Mouse (Mus musculus) small intestine, adult 2 months (tissue): ENCODE results near the gene Psrc1. TPM values are rescaled to one million over a fixed set of nuclear protein-coding genes. Genes with fewer than 3 reads are reported as not detected.

Source experiments
- H3K27ac ChIP-seq: fragments of 200-500 bp; 2 replicates; pipeline ENCODE4 v1.5.1; 2012; ENCODE audit warnings: low read depth, low read length, control low read depth, inconsistent platforms; ENCODE audit not compliant: insufficient read depth
- H3K27me3 ChIP-seq: fragments of 200-500 bp; 2 replicates; pipeline ENCODE4 v1.6.1; 2012; ENCODE audit warnings: mild to moderate bottlenecking, moderate library complexity, low read length, inconsistent platforms; ENCODE audit not compliant: control insufficient read depth, insufficient read depth
- H3K36me3 ChIP-seq: fragments of 200-500 bp; 2 replicates; pipeline ENCODE4 v1.6.1; 2012; ENCODE audit warnings: mild to moderate bottlenecking, low read length, control low read depth, inconsistent platforms; ENCODE audit not compliant: control insufficient read depth, insufficient read depth
- H3K4me1 ChIP-seq: fragments of 200-500 bp; 2 replicates; pipeline ENCODE4 v1.6.1; 2012; ENCODE audit warnings: low read length, inconsistent platforms, mixed read lengths; ENCODE audit not compliant: control insufficient read depth, insufficient read depth, insufficient read length
- H3K4me3 ChIP-seq: fragments of 200-500 bp; 2 replicates; pipeline ENCODE4 v1.5.1; 2012; ENCODE audit warnings: low read depth, mild to moderate bottlenecking, control low read depth, inconsistent platforms, low read length, moderate library complexity
- CTCF ChIP-seq: fragments of 200-500 bp; IDR thresholded peaks from 2 replicates; pipeline ENCODE4 v1.5.1; 2012; ENCODE audit warnings: low read depth, mild to moderate bottlenecking, control low read depth, inconsistent platforms, low read length, moderate library complexity, mixed read lengths; ENCODE audit not compliant: insufficient replicate concordance, insufficient read length; ENCODE audit errors: extremely low read depth
- POLR2A ChIP-seq: fragments of 200-500 bp; IDR thresholded peaks from 2 replicates; pipeline ENCODE4 v1.6.1; 2012; ENCODE audit warnings: low read depth, mild to moderate bottlenecking, control low read depth, inconsistent platforms, low read length, moderate library complexity
- WGBS: fragments of 180-500 bp; shearing (Covaris S2); methylation state at CpG from one replicate; pipeline ENCODE4 v1.1.7; 2018; 5-methylcytosine and 5-hydroxymethylcytosine counted together
- polyA plus RNA-seq: library from polyadenylated mRNA; depleted of rRNA; stranded (reverse); fragments of >200 nt; gene quantifications from 2 replicates; pipeline ENCODE4 v1.2.3, GENCODE M21; 2012

The Psrc1 gene
- polyA plus RNA-seq, 1 experiment = 5.3 TPM

- no peak overlapping the region for H3K4me3 ChIP-seq
- H3K36me3 ChIP-seq = no peaks in the 10 kb centered on the region
- no peak overlapping the region for H3K27ac ChIP-seq
- TF ChIP-seq CTCF (no peak), POLR2A (no peak)
- H3K27me3 ChIP-seq = no peaks in the 10 kb centered on the region
- H3K4me1 ChIP-seq = no peaks in the 10 kb centered on the region
- 97% methylated on average over 35 of the region's 35 CpGs for WGBS
Measured at GRCm38 (mm10) chr3:108413634-108414360, 30.2 kb downstream of the Psrc1 start.

GRCm38 (mm10) chr3:108414857-108415830 lies 31.5 kb downstream of the Psrc1 start, which contains the start of gene Celsr2:
Gene Celsr2, minus strand, starts transcription at chr3:108415552.
- H3K4me1 ChIP-seq = no peaks in the 10 kb centered on the region
- peak within 1 kb of the TSS; percentile 68 for H3K4me3 ChIP-seq
- TF ChIP-seq POLR2A (no peak), CTCF (no peak)
- H3K27ac ChIP-seq = no peak within 1 kb of the TSS
- no peaks in the 10 kb centered on the region for H3K27me3 ChIP-seq
- H3K36me3 ChIP-seq = no peaks in the 10 kb centered on the region
- WGBS = 10% methylated on average over 67 of the region's 67 CpGs

GRCm38 (mm10) chr3:108415831-108416223 lies 32.2 kb downstream of the Psrc1 start:
- Histone ChIP-seq H3K36me3 (no peaks in the 10 kb centered on the region), H3K27ac (no peak overlapping the region), H3K4me3 (peak overlapping the region; percentile 68), H3K4me1 (no peaks in the 10 kb centered on the region), H3K27me3 (no peaks in the 10 kb centered on the region)
- no peak for TF ChIP-seq POLR2A
- no peak for TF ChIP-seq CTCF
- WGBS = under 1% methylated on average over 47 of the region's 48 CpGs

- no peak for TF ChIP-seq CTCF
- TF ChIP-seq POLR2A = no peak
- 57% methylated on average over 6 of the region's 6 CpGs for WGBS
- no peak overlapping the region for H3K4me3 ChIP-seq
- H3K4me1 ChIP-seq = no peaks in the 10 kb centered on the region
- H3K27ac ChIP-seq = no peak overlapping the region
- H3K36me3 ChIP-seq = peaks cover 22% of the 10 kb centered on the region
- no peaks in the 10 kb centered on the region for H3K27me3 ChIP-seq
Measured at GRCm38 (mm10) chr3:108423006-108423405, 39.4 kb downstream of the Psrc1 start.

- Histone ChIP-seq H3K27me3 (no peaks in the 10 kb centered on the region), H3K27ac (no peak overlapping the region), H3K4me3 (no peak overlapping the region), H3K4me1 (no peaks in the 10 kb centered on the region), H3K36me3 (peaks cover 32% of the 10 kb centered on the region)
- no peak for TF ChIP-seq CTCF
- no peak for TF ChIP-seq POLR2A
- 23% methylated on average over 11 of the region's 11 CpGs for WGBS
Measured at GRCm38 (mm10) chr3:108423844-108424801, 40.5 kb downstream of the Psrc1 start.

GRCm38 (mm10) chr3:108424944-108425623 lies 41.4 kb downstream of the Psrc1 start:
- 87% methylated on average over 7 of the region's 7 CpGs for WGBS
- TF ChIP-seq CTCF = no peak
- TF ChIP-seq POLR2A = no peak
- H3K27me3 ChIP-seq = no peaks in the 10 kb centered on the region

More at GRCm38 (mm10) chr3:108424944-108425623, 41.4 kb downstream of the Psrc1 start:
- Histone ChIP-seq H3K4me3 (no peak overlapping the region), H3K27ac (no peak overlapping the region), H3K36me3 (peaks cover 40% of the 10 kb centered on the region), H3K4me1 (no peaks in the 10 kb centered on the region)
